Mouse (Mus musculus) intestine, embryonic 14.5 days (tissue): Measurements from ENCODE around the gene Trim17. TPM values are rescaled to one million over a fixed set of nuclear protein-coding genes. Genes with fewer than 3 reads are reported as not detected.

Experiments
- ATAC-seq: fragments of 200-750 bp; cut with Nextera tagmentation; replicated peaks from 2 replicates; pipeline ENCODE4 v1.8.0; 2017; ENCODE audit warnings: low read depth, moderate number of reproducible peaks, moderate TSS enrichment, moderate library complexity; ENCODE audit not compliant: low FRiP score, low TSS enrichment
- DNase-seq: peaks from one replicate; pipeline ENCODE4 v3.0.0-alpha.2; 2018; ENCODE audit warnings: low spot score
- H3K27ac ChIP-seq: fragments of 300-500 bp; sonication (generic); 2 replicates; pipeline ENCODE4 v1.5.1; 2014; ENCODE audit warnings: low read depth, mild to moderate bottlenecking, control low read depth
- H3K27me3 ChIP-seq: fragments of 300-500 bp; sonication (generic); replicated peaks from 2 replicates; pipeline ENCODE4 v1.6.1; 2014; ENCODE audit warnings: low read length, control low read depth; ENCODE audit not compliant: control insufficient read depth, insufficient read depth
- H3K36me3 ChIP-seq: fragments of 300-500 bp; sonication (generic); 2 replicates; pipeline ENCODE4 v1.6.1; 2014; ENCODE audit warnings: low read length, control low read depth; ENCODE audit not compliant: control insufficient read depth, insufficient read depth
- H3K4me1 ChIP-seq: fragments of 300-500 bp; sonication (generic); replicated peaks from 2 replicates; pipeline ENCODE4 v1.6.1; 2014; ENCODE audit warnings: low read length, control low read depth, mixed read lengths; ENCODE audit not compliant: control insufficient read depth, insufficient read depth
- H3K4me2 ChIP-seq: fragments of 300-500 bp; sonication (generic); 2 replicates; pipeline ENCODE4 v1.6.1; 2014; ENCODE audit warnings: low read length
- H3K4me3 ChIP-seq: fragments of 300-500 bp; sonication (generic); 2 replicates; pipeline ENCODE4 v1.5.1; 2014; ENCODE audit warnings: low read depth, low read length, control low read depth, mixed read lengths
- H3K9ac ChIP-seq: fragments of 300-500 bp; sonication (generic); 2 replicates; pipeline ENCODE4 v1.6.1; 2014; ENCODE audit warnings: mild to moderate bottlenecking, low read length
- H3K9me3 ChIP-seq: fragments of 300-500 bp; sonication (generic); 2 replicates; pipeline ENCODE4 v1.6.1; 2016; ENCODE audit warnings: low read length, control low read depth; ENCODE audit not compliant: control insufficient read depth
- WGBS: fragments of 180-500 bp; shearing (Covaris S2); extraction: QIAGEN DNeasy Blood & Tissue Kit; methylation state at CpG from one replicate; pipeline ENCODE4 v1.1.7; 2014; 5-methylcytosine and 5-hydroxymethylcytosine counted together
- polyA plus RNA-seq: library from polyadenylated mRNA; unstranded; fragments of >200 nt; fragmentation: Nextera tagmentation; extraction: Ambion mirVana; gene quantifications from 2 replicates; pipeline ENCODE4 v1.2.1, GENCODE M21; 2014

Gene Trim17
- polyA plus RNA-seq, 1 experiment from 2014 or later: 0.28 TPM

DNA sequence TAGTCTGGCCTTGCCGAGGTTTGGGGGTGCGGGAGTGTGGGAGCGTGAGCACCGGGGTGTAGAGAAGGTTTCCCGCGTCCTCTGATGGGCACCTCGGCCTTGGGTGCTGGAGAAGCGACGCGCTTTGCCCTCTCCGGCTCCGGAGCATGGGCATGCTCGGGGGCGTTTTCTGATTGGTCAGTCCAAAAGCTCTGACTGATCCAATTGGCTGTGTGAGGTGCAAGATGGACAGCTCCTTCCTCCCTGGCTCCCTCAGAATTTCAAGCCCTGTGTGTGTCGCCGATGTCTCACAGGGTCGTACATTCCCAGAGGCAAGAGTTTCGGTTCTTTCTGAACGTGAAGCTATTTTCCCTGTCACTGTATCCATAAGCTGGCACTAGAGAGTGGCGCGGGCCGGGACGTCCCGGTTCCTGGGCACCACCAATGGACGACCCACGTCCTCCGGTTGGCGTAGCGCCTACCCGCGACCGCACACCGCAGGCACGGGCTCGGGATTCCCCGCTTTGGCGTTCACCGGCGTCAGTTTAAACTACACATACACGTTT, 5.5 kb downstream of the Trim17 start:
- DNase-seq (peak; percentile 87), ATAC-seq (peak; percentile 74)
- peaks cover 10% of the 10 kb centered on the region for H3K27me3 ChIP-seq
- H3K4me3 ChIP-seq: peak overlapping the region; percentile 41
- 5% methylated on average over 40 of the region's 40 CpGs for WGBS
- H3K4me2 ChIP-seq: peak overlapping the region; percentile 58
- H3K36me3 ChIP-seq: peaks cover 19% of the 10 kb centered on the region
- peaks cover 19% of the 10 kb centered on the region for H3K4me1 ChIP-seq
- H3K27ac ChIP-seq: no peak overlapping the region
- peak overlapping the region; percentile 31 for H3K9ac ChIP-seq
- H3K9me3 ChIP-seq: peaks cover 6% of the 10 kb centered on the region; the same call in 1 of the 2 replicates

DNA sequence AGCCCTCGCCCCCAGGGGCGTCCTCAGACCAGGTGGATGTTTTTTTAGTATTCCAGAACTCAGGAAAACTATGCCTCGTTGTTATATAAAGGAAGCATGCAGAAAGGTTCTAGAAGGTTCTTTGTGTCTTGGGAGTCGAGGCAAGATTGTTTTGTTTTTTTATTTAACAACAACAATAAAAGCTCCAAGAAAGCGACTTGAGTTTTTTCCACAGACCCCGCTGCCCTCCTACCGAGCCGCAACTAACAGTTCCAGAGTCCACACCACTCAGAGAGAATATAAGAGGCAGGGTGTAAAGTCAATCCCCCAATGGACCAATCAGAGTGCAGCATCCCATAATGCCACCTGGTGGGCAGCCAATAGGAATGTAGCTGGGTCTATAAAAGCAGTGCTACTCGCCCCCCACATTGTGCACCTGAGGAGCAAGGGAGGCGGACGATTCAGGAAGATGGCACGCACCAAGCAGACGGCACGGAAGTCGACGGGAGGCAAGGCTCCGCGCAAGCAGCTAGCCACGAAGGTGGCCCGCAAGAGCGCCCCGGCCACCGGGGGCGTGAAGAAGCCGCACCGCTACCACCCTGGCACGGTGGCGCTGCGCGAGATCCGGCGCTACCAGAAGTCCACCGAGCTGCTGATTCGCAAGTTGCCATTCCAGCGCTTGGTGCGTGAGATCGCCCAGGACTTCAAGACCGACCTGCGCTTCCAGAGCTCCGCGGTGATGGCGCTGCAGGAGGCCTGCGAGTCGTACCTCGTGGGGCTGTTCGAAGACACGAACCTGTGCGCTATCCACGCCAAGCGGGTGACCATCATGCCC, 7.1 kb downstream of the Trim17 start:
- Histone ChIP-seq H3K4me1 (peaks cover 13% of the 10 kb centered on the region), H3K27me3 (peaks cover 10% of the 10 kb centered on the region), H3K27ac (no peak overlapping the region), H3K4me2 (no peak overlapping the region), H3K9me3 (peaks cover 6% of the 10 kb centered on the region; the same call in 1 of the 2 replicates), H3K9ac (no peak overlapping the region), H3K36me3 (peaks cover 15% of the 10 kb centered on the region), H3K4me3 (no peak overlapping the region)
- peak; percentile 50 for DNase-seq
- no peak for ATAC-seq
- 57% methylated on average over 50 of the region's 50 CpGs for WGBS

DNA sequence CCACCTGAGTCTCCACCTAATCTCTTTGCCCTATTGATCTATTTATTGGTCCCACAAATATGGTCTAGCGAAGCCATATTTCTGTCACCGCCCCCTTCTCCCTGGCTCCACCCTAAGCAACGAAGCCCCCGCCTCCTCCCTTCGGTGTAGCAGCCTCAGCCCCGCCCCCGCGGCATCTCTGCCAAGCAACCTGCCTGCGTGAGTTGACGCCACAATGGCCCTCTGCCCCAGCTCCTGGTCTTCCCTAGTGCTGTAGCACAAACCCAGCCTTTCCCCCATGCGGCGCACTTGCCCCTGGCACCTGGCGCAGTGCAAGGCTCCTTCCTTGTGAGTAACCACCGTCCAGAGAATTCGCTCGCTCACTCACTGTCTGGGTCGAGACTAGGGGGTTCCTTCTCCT, 9.1 kb downstream of the Trim17 start:
- Histone ChIP-seq H3K4me1 (peaks cover 4% of the 10 kb centered on the region), H3K4me3 (no peak overlapping the region), H3K27me3 (peaks cover 10% of the 10 kb centered on the region), H3K9ac (no peak overlapping the region), H3K27ac (no peak overlapping the region), H3K4me2 (no peak overlapping the region), H3K36me3 (no peaks in the 10 kb centered on the region), H3K9me3 (peaks cover 6% of the 10 kb centered on the region; the same call in 1 of the 2 replicates)
- 37% methylated on average over 17 of the region's 17 CpGs for WGBS
- DNase-seq (peak; percentile 53), ATAC-seq (no peak)

DNA sequence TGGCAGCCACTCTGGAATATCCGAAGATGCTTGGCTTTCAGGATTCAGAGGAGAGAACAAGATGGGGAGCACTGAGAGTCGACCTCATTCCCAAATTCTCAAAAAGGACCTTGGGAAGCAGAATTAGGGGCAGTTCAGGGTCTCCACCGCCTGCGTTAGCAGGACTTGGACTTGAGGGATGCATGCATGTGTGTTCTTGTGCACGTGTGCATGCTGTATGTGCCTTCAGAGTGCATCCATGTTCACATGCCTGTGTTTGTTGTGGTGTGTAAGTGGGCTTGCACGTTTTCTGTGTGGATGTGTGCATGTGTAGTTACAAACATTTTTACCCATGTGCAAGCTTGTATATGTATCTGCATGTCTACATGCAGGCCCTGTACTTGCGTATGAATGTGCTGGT, 9.7 kb downstream of the Trim17 start:
- H3K9ac ChIP-seq: no peak overlapping the region
- H3K27ac ChIP-seq: no peak overlapping the region
- H3K36me3 ChIP-seq: no peaks in the 10 kb centered on the region
- peaks cover 6% of the 10 kb centered on the region; the same call in 1 of the 2 replicates for H3K9me3 ChIP-seq
- DNase-seq: peak; percentile 41
- ATAC-seq: no peak
- H3K4me3 ChIP-seq: no peak overlapping the region
- 87% methylated on average over 7 of the region's 7 CpGs for WGBS
- no peak overlapping the region for H3K4me2 ChIP-seq
- H3K27me3 ChIP-seq: peaks cover 10% of the 10 kb centered on the region
- H3K4me1 ChIP-seq: peaks cover 4% of the 10 kb centered on the region

DNA sequence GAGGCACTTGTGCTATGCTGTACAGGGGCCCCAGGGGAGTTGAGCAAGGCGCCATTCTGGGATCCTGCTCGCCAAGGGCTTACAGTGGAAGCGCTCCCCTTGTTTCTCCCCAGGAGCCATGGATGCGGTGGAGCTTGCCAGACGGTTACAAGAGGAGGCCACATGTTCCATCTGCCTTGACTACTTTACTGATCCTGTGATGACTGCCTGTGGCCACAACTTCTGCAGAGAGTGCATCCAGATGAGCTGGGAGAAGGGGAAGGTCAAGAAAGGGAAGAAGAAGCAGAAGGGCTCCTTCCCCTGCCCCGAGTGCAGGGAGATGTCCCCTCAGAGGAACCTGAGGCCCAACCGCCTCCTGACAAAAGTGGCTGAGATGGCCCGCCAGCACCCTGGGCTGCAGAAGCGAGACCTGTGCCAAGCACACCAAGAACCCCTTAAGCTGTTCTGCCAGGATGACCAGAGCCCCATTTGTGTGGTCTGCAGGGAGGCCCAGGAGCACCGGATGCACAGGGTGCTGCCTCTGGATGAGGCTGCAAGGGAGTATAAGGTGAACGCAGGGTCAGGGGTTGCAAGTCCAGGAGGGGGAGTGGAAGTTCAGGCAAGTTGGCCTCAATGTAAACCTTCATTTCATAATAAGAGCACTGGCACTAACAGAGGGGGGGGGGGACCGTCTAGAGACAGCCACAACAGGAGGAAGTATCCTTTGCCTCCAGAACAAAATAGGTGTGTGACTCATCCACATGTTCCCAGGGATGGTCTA, 10.7 kb downstream of the Trim17 start:
- Histone ChIP-seq H3K4me2 (no peak overlapping the region), H3K4me1 (no peaks in the 10 kb centered on the region; the same call in 1 of the 2 replicates), H3K36me3 (no peaks in the 10 kb centered on the region), H3K27ac (no peak overlapping the region), H3K27me3 (peaks cover 10% of the 10 kb centered on the region), H3K4me3 (no peak overlapping the region), H3K9ac (no peak overlapping the region), H3K9me3 (peaks cover 6% of the 10 kb centered on the region; the same call in 1 of the 2 replicates)
- no peak for DNase-seq
- no peak for ATAC-seq
- WGBS: 40% methylated on average over 12 of the region's 12 CpGs

DNA sequence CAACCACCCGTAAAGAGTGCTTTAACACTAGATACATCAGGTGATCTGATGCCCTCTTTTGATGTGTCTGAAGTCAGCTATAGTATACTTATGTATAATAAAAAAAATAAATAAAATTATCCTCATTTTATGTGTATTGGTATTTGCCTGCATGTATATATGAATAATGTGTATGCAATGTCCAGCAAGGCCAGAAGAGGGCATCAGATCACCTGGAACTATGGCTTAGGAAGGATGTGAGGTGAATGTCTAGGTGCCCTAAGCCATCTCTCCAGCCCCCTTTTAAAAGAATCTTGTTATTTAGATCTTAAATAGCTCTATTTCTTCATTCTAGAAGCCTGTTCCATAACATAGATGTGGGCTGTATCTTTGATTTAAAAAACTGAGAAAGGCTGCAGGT, 12.9 kb downstream of the Trim17 start:
- Histone ChIP-seq H3K4me1 (no peaks in the 10 kb centered on the region; the same call in 1 of the 2 replicates), H3K4me3 (no peak overlapping the region), H3K4me2 (no peak overlapping the region), H3K27me3 (peaks cover 5% of the 10 kb centered on the region), H3K9ac (no peak overlapping the region), H3K36me3 (peaks cover 11% of the 10 kb centered on the region), H3K9me3 (no peaks in the 10 kb centered on the region), H3K27ac (no peak overlapping the region)
- DNase-seq (no peak), ATAC-seq (no peak)
- 95% methylated on average over 1 of the region's 1 CpGs for WGBS

DNA sequence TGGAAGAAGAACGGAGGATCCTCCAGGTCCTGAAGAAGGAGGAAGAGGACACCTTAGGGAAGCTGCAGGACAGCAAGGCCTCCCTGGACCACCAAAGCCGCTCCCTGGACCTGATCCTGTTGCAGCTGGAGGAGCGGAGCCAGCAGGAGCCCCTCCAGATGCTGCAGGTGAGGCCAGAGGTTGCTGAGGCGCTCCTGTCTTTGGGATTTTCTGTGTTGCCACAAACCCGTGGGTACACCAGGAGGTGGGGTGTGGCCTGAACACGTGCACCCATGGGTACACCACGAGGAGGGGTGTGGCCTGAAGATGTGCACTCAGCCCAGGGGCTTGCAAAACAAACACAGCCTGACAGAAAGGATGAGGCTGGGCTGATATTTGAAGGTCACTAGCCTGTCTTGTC, 14.1 kb downstream of the Trim17 start:
- H3K4me3 ChIP-seq: no peak overlapping the region
- no peak for DNase-seq
- no peak overlapping the region for H3K4me2 ChIP-seq
- no peak overlapping the region for H3K9ac ChIP-seq
- peaks cover 15% of the 10 kb centered on the region for H3K36me3 ChIP-seq
- WGBS: 79% methylated on average over 7 of the region's 7 CpGs
- H3K27ac ChIP-seq: no peak overlapping the region
- H3K27me3 ChIP-seq: no peaks in the 10 kb centered on the region
- no peaks in the 10 kb centered on the region; the same call in 1 of the 2 replicates for H3K4me1 ChIP-seq
- no peak for ATAC-seq
- H3K9me3 ChIP-seq: no peaks in the 10 kb centered on the region

DNA sequence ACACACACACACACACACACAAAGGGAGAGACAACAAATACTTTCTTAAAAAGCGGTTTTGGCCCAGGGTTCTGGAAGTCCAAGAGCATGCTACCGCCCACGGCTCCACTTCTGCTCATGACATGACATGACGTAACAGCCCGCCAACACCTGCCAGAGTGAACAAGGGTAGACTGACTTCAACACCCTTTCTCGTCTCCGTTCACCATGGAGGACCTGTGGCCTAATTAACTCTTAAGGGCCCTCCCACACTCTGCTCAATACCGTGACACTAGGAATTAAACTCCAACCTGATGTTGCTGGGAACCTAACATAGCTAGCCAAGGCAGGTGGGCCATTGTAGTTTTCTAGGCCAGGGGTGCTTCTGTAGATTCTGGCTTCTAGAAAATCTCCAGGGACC, 14.5 kb downstream of the Trim17 start:
- WGBS: 81% methylated on average over 8 of the region's 8 CpGs
- ATAC-seq (no peak), DNase-seq (no peak)
- no peaks in the 10 kb centered on the region for H3K27me3 ChIP-seq
- no peaks in the 10 kb centered on the region; the same call in 1 of the 2 replicates for H3K4me1 ChIP-seq
- peak overlapping the region; percentile 38; the same call in 1 of the 2 replicates for H3K27ac ChIP-seq
- no peak overlapping the region for H3K9ac ChIP-seq
- no peaks in the 10 kb centered on the region for H3K9me3 ChIP-seq
- H3K4me2 ChIP-seq: no peak overlapping the region
- H3K36me3 ChIP-seq: peaks cover 15% of the 10 kb centered on the region
- H3K4me3 ChIP-seq: no peak overlapping the region
